Mouse (Mus musculus) embryonic fibroblast, embryonic 13.5 days (primary cell): ENCODE measurements around the gene Rapgef5.

Experiments
- CTCF ChIP-seq: IDR thresholded peaks from 2 replicates; pipeline ENCODE4 v1.5.1; 2011; ENCODE audit warnings: mild to moderate bottlenecking, control low read depth, low read length, moderate library complexity, borderline replicate concordance; ENCODE audit not compliant: insufficient read depth
- POLR2A ChIP-seq: IDR thresholded peaks from 2 replicates; pipeline ENCODE4 v1.6.1; 2011; ENCODE audit warnings: low read depth, mild to moderate bottlenecking, control low read depth, low read length, moderate library complexity

- TF ChIP-seq CTCF (no peak), POLR2A (no peak)
Observed at GRCm38 (mm10) chr12:117533176-117534086, 17.2 kb downstream of the Rapgef5 start.
